Mouse (Mus musculus) right cerebral cortex, postnatal 36 days (tissue): ENCODE measurements around the gene Usp40.
A peak's percentile ranks its signal among the peaks of the same experiment; 100 is the strongest.
"Not testable (repeated sequence)": the region's sequence is repeated elsewhere in the genome, so short reads cannot be mapped to it uniquely, and the experiment has no call there.

Experiments used
- DNase-seq, 2 experiments: peaks; one replicate each; pipeline ENCODE4 v3.0.0; 2022; ENCODE audit warnings: low spot score in 2 of 2, mixed read lengths in 1 of 2

Usp40 gene

GRCm38 (mm10) chr1:88008211-88008697, at the start of gene Usp40:
Usp40 (minus strand) TSS chr1:88008551.
- peak; percentile 63 to 67 for DNase-seq

GRCm38 (mm10) chr1:88055088-88055487, 46.7 kb upstream of the Usp40 start, which contains the start of gene Ugt1a10:
Ugt1a10 (plus strand) TSS chr1:88055388.
- DNase-seq, result no peak

GRCm38 (mm10) chr1:88047408-88047807, 39.1 kb upstream of the Usp40 start:
- not testable (repeated sequence) for DNase-seq

- DNase-seq, result not testable (repeated sequence)
These were observed 36.6 kb upstream of the Usp40 start for GRCm38 (mm10) chr1:88044832-88045437.

- DNase-seq, result not testable (repeated sequence)
These were observed 34.7 kb upstream of the Usp40 start for GRCm38 (mm10) chr1:88043044-88043443.

GRCm38 (mm10) chr1:88025244-88025643, 16.9 kb upstream of the Usp40 start:
- not testable (repeated sequence) for DNase-seq

DNA sequence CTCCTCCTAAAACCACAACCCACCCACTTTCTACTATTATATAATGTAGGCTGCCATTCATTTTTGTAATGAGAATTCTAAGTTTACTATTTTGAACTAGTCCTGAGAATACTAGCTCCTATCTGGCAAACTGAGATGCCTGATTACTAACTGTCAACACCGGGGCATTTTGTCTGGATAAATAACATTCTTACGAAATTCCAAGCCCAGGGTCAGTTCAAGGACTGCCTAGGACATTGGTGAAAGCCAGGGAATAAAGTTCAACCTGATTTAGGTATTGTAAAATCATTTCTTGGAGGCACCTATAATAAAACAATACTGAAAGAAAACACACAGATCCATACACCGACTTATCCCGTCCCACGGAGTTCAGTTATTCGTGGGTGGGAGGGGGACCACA, 7.0 kb upstream of the Usp40 start:
- DNase-seq, result no peak

DNA sequence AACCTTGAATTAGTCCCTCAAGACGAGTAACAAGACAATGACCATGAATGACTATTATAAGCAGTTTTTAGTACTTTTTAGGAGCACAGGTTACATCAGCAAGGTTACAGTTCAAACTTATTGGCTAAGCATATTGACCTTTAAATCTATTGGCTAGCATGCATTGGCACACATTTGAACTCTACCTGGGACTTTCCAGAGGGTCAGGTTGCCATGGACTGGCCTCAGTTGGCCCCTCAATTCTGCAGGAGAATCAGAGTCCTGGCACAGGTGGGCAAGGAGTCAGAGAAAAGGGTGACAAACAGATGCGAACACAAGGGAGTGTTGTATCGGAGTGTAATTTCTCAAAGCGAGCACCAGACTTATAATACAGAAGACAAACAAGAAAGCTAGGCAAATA, 6.3 kb upstream of the Usp40 start:
- DNase-seq, result no peak

DNA sequence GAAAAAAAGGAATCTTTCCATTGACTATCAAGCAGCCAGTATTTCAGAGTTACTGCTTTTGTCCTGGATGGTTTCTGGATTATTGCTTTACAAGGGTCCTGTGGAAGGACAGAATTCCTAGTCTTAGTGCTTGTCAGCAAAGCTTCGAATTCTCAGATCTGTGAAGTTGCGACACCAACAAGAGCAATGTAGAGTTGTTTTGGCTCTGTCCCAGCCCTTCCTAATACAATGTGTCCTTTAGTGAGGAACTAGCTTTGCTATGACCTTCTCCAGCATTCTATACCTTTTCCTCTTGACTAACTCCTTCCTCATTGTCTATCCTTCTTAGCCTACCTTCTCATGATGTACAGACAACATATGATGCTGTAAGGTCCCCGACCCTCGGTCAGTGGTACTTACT, 5.8 kb upstream of the Usp40 start:
- DNase-seq, result no peak

DNA sequence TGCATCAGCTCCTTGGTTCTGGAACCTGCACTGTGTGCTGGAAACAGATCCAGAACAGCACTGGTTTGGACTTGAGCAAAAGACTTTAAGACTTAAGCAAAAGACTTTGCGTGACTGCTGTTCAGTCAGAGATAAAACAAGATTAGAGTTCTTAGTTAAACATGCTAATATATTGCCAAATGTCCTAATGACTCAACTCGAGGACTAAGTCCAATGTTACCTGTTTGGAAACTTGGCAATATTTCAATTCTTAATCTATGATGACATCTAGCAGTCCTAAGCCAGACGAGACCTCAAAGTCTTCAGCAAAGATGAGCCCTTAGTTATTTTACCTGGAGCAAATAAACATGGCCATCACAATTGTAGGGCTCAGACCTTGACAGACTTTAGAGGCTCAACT, 5.4 kb upstream of the Usp40 start:
- no peak for DNase-seq

DNA sequence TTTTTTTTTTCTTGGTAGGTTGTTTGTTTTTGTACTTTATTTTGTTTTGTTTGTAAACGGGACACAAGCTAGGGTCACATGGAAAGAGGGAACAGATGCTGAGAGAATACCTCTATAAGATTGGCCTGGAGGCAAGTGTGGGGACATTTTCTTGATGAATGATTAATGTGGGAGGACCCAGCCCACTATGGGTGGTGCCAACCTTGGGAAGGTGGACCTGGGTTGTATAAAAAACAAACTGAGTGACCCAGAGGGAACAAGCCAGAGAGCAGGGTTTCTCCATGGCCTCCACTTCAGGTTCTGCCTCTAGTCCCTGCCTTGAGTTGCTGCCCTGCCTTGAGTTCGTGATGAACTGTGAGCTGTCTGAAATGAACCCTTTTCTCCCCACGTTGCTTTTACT, 1.2 kb upstream of the Usp40 start:
- no peak for DNase-seq

- no peak for DNase-seq
These were observed 384 bp upstream of the Usp40 start for GRCm38 (mm10) chr1:88008735-88009134.

DNA sequence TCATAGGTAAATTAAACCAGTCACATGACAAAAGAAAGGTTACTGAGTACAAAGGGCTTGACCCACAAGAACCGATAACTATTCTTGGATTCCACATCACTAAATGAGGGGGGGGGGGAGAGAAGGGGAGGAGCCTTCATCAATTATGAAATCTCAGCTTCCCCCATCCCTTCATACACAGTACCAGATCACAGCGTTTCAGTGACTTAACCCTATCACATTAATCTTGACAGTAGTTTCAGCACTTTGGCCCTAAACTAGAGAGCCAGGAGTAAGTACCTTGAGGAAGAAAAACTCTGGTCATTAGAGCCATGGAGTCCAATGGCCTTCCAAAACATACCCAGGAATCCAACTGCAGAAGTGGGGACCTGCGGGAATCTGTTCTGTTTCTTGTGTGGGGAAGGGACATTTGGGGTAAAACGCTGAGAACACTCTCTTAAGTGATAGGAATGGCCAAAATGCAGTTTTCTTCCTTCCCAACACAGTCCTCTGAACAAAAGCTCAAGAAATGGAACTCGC, 600 bp downstream of the Usp40 start:
- peak in 1 of 2 experiments; percentile 0 for DNase-seq

DNA sequence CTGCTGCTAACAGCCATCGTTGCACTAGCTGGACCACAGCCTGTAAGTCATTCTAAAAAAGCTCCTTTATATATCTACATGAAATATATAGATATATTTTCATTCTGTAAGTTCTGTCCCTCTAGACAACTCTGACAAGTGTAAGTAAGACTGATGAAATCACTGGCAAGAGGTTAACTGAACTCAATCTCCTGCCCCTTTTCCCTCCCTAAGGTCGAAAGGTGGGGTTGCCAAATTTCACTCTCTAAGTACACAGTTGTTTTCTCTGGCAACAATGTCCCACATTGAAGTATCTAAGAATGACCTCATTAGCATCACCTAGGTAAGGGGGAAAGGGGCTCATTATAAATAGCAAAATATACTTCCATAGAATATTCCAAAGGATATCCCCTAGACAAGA, 15.6 kb downstream of the Usp40 start:
- no peak for DNase-seq

- DNase-seq, result no peak
These were observed 26.1 kb downstream of the Usp40 start for GRCm38 (mm10) chr1:87982291-87982690.

DNA sequence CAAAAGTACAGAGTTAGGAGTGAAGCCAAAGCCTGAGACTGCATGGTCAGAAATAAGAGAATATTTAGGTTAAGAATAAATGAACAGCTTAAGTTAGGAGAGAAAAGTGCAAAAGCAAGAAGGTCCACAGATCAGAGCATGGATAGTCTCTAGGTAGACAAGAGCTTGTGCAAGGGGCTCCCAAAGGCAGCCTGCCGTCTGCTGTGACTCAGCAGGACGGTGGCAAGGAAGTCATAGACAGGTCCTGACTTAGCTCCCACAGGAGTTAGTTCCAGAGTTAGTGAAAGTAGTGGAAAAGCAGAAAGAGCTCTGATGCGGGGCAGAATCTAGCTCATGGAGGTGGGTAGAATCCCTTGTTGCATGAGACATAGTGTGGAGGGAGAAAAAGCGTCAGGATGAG, 38.0 kb downstream of the Usp40 start:
- DNase-seq, result no peak

DNA sequence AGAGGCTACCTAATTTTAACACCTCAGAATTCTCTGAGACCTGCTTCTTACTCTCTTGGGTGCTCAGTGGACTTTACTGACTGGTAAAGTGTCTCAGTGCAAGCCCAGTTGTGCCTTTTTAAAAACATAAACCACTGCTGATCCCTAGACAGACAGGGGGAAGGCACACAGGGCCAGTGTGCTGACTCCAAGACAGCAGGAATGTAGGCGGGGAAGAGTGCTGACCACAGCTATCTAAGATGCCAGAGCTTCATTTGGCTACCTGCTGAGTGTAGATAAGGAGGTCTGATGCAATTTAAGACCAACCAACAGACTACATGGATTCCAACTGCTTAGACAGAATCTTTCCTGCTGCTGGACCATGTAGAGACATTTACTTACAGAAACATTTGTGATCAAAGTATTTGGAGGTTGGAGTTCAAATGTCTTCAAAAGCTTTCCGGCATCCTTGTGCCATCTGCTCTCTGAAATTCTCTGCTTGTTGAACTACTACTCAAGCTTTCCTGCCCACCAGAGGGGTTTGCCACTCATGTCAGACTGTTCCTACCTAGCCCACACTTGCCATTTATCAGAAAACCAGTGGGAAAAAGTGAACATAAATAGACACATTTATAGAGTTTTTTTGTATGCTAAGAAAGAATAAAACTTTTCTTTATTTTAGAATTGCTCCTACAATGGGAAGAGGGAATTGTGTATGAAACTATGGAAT, 46.7 kb downstream of the Usp40 start:
- no peak for DNase-seq

DNA sequence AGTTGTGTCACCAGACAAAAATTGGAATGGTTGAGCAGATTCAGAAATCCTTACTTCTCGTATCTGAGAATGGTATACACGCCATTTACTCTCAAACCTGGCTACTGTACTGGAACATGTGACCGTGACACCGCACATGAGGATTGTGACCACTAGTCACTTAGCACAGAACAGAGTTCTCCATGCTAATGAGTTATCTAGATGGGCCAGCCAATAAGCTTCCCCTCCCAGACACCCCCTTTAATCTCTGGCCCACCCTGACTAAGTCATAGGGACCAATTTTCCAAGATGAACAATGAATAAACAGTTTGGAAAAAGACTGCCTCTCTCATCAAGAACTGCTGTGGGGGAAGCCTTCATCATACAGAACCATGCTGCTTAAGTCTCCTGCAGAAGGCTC, 47.6 kb downstream of the Usp40 start:
- DNase-seq, result no peak

GRCm38 (mm10) chr1:87959998-87960431, 48.3 kb downstream of the Usp40 start:
- no peak for DNase-seq

GRCm38 (mm10) chr1:87959532-87959931, 48.8 kb downstream of the Usp40 start:
- no peak for DNase-seq

DNA sequence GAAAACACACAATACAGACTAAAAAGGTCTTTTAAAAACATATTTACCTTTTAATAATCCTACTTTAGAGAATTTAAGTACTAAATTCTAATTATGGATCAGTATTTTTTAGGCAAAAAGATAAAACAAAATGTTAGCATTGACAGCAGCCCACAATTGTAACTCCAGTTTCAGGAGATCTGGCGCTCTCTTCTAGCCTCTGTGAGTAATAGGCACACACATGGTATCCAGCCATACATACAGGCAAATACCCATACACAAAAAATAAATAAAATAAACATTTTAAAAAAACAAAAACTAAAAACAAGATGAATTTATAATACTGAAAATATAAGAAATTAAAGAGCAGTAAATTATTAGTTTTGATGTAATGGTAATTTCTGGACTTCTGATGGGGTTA, 49.4 kb downstream of the Usp40 start:
- DNase-seq, result no peak

DNA sequence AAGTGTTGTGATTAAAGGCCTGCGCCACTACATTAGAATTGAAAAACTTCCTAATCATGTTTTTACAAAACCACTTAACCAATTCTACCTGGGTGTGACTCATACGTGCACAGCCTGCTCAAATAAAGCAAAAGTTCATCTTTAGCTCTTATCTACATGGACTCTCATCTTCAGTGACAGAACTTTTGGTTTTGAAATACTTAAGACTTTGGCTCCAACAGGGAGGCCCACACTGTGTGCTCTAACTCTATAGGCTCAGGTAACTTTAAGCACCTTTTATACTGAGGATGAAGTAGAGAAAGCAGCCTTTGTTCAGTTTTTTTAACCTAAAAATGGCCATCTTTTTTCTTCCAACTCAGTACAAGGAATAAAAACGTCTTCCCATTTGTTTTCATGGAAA, 55.3 kb downstream of the Usp40 start:
- no peak for DNase-seq

GRCm38 (mm10) chr1:87951641-87952040, 56.7 kb downstream of the Usp40 start:
- DNase-seq, result no peak
